Mouse (Mus musculus): ENCODE measurements at regions not wholly inside any gene's neighbourhood (a gene's known extent, or its start where the extent isn't known, plus 50 kb on each side); places are given as distances from the start of the nearest gene placed in this dataset.

- TF ChIP-seq CTCF (IDR thresholded peaks at IDR 0.05; ENCODE audit: low read depth), result no peak
- no peak for TF ChIP-seq EP300 (IDR thresholded peaks at IDR 0.05; ENCODE audit: low read depth)
Measured at GRCm38 (mm10) chr15:6191845-6192244, 107.7 kb upstream of the Dab2 start.

Data from liver, postnatal 0 days (tissue).